Mouse (Mus musculus) heart, adult 18-20 months (tissue): ENCODE results near the gene Vmn1r3. TPM values are rescaled to one million over a fixed set of nuclear protein-coding genes. Genes with fewer than 3 reads are reported as not detected.

Source experiments
- total RNA-seq, 2 experiments: library from RNA; stranded (reverse); gene quantifications; 2 replicates each; pipeline ENCODE4 v1.2.3; 2021

Vmn1r3 gene
- total RNA-seq, 2 experiments from 2014 or later = not detected

Other genes with a start within 250 kb of the Vmn1r3 start
- not detected for gene Vmn1r2, start 18.0 kb downstream of the Vmn1r3 start, total RNA-seq